Mouse (Mus musculus): ENCODE results near the gene Mindy3.

DNA sequence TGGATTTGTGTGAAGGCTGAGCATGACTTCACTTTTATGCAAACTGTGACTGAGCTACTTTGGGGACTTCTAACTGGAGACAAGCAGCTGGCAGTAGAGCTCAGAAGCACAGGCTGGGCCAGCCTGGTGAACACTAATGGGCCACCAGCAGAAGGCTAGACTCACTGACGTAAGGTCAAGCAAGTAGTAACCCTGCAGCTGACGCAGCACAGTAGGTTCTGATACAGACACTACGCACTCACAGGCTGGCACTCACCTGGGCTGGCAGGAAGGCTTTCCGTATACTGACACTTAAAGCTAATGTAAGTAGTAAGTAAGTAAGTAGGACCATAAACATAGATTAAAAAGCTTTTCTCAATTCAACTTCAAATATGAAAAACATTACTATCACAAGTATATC lies 30.7 kb downstream of the Mindy3 start:
- no peak for TF ChIP-seq CTCF (conservative IDR thresholded peaks at IDR 0.05; ENCODE audit: insufficient read depth, insufficient read length, low read depth, low read length)
- no peak for TF ChIP-seq POLR2A (IDR thresholded peaks at IDR 0.05; ENCODE audit: low read depth, low read length)

Data from kidney, adult 2 months (tissue).